Mouse (Mus musculus): ENCODE results near the gene Thbs3. TPM values are rescaled to one million over a fixed set of nuclear protein-coding genes. Genes with fewer than 3 reads are reported as not detected.

Gene Thbs3
- polyA plus RNA-seq, 1 experiment from 2014 or later: 46.2 TPM

DNA sequence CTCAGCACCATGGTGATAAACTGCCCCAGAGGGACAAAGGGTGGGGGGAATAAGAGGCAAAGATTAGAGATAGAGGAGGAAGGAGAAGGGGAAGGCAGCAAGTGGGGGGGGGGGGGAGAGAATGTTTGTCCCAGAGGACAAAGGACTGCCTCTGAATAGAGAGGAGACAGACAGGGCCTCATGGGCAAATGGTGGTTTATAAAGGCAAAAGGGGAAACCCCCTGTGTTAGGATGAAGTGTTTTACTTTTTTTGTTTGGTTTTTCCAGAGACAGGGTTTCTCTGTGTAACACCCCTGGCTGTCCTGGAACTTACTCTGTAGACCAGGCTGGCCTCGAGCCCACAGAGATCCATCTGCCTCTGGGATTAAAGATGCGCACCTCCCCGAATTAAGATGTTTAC is 45.2 kb downstream of the Thbs3 start:
- H3K36me3 ChIP-seq: no peaks in the 10 kb centered on the region
- WGBS: 81% methylated on average over 3 of the region's 3 CpGs
- no peak overlapping the region for H3K4me2 ChIP-seq (replicated peaks)
- ATAC-seq (ENCODE audit: insufficient number of reproducible peaks, insufficient read depth, low FRiP score, low TSS enrichment): no peak
- no peaks in the 10 kb centered on the region for H3K9me3 ChIP-seq
- H3K27me3 ChIP-seq: no peaks in the 10 kb centered on the region
- no peak overlapping the region for H3K9ac ChIP-seq
- H3K27ac ChIP-seq: no peak overlapping the region
- H3K4me3 ChIP-seq: no peak overlapping the region
- H3K4me1 ChIP-seq: peaks cover 4% of the 10 kb centered on the region; the same call in 1 of the 2 replicates

DNA sequence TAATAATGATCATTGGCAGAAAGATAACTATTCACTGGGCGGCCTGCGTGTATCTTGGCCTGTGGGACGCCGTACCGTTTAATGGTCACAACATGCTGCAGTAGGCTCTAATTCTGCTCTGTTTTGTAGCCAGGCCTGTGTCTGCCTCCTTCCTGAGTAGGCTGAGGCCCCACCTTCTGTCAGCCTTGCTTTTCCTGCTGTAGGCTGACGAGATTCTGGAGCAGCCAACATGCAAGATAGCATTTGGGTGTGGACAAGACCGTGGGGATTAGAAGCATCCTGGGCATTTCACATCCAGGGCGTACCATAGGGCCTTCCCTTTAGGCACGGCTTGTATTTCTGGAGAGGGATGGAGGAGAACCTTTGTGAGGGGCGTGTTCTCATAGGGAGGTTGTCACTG is 47.4 kb downstream of the Thbs3 start:
- no peaks in the 10 kb centered on the region for H3K36me3 ChIP-seq
- H3K27me3 ChIP-seq: no peaks in the 10 kb centered on the region
- no peak overlapping the region for H3K4me3 ChIP-seq
- no peak overlapping the region for H3K9ac ChIP-seq
- ATAC-seq (ENCODE audit: insufficient number of reproducible peaks, insufficient read depth, low FRiP score, low TSS enrichment): no peak
- no peak overlapping the region for H3K27ac ChIP-seq
- no peaks in the 10 kb centered on the region for H3K9me3 ChIP-seq
- no peak overlapping the region for H3K4me2 ChIP-seq (replicated peaks)
- H3K4me1 ChIP-seq: peaks cover 11% of the 10 kb centered on the region; the same call in 1 of the 2 replicates
- WGBS: 66% methylated on average over 10 of the region's 10 CpGs

GRCm38 (mm10) chr3:89266439-89266893 is 51.5 kb downstream of the Thbs3 start:
- no peaks in the 10 kb centered on the region for H3K36me3 ChIP-seq
- peak overlapping the region; percentile 95 for H3K4me2 ChIP-seq (replicated peaks)
- peak overlapping the region; percentile 83 for H3K27ac ChIP-seq
- peak; percentile 76; the same call in 1 of the 2 replicates for ATAC-seq (ENCODE audit: insufficient number of reproducible peaks, insufficient read depth, low FRiP score, low TSS enrichment)
- no peaks in the 10 kb centered on the region for H3K9me3 ChIP-seq
- H3K4me3 ChIP-seq: peak overlapping the region; percentile 82
- peaks cover 33% of the 10 kb centered on the region for H3K4me1 ChIP-seq
- peak overlapping the region; percentile 94 for H3K9ac ChIP-seq
- under 1% methylated on average over 20 of the region's 20 CpGs for WGBS
- H3K27me3 ChIP-seq: no peaks in the 10 kb centered on the region

DNA sequence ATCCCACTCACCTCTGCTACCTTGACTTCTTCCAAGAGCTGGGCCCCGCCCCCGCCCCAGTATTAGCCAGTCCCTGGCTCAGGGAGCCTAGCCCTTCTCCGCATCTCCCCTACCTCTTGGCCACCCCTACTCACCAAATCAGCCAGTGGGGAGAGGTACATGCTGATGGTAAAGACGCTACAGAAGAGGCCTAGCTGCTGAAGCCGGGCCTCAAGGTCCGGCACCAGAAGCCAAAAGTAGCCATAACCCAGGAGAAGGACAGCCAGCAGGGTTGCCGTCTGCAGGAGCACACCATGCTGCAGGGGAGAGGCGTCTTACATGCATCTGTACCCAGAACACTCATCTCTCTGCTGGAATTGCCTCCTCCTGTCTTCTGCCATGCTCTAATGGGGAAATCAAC is 53.9 kb downstream of the Thbs3 start:
- H3K4me3 ChIP-seq: no peak overlapping the region
- no peak overlapping the region for H3K9ac ChIP-seq
- H3K9me3 ChIP-seq: no peaks in the 10 kb centered on the region

DNA sequence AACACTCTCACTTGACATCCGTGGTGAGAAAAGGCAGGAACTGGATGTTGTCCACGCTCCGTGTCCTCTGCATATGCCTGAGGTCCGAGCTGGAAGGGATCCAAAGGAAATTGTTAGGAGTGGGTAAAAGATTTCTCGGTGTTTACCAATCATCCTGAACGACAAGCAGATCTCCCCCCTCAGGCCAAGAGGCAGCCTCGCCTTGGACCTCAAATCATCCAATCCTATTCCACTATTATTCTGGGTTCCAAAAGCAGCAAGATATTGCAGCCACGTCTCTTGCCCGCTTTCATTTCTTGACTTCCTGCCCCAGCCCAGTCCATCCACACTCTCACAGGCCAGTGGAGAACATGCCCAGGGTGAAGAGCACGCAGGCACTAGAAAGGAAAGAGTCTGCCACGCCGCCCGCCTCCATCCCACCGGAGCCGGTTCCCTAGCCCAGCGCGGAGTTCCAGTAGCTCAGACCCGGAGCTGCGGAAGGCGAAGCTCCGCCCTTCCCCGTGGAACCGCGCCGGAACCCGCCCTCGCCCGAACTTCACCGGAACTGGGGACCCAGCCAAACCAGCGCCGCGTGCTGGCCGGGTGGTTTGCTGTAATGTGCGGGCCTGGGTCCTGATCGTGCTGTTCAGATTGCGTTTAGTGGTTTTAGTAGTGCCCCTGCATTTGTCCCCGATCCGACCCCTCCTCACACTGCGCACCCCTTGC is 55.2 kb downstream of the Thbs3 start, which contains the start of gene Slc50a1:
Gene Slc50a1, minus strand, starts transcription at position 520 of the 705 bp plus-strand sequence.
- no peaks in the 10 kb centered on the region for H3K9me3 ChIP-seq
- 0 out of 2 replicates have a peak, but pooled peaks have one; percentile 8 for ATAC-seq (ENCODE audit: insufficient number of reproducible peaks, insufficient read depth, low FRiP score, low TSS enrichment)
- H3K4me3 ChIP-seq: peak within 1 kb of the TSS; percentile 58
- H3K36me3 ChIP-seq: 0 out of 2 replicates have a peak, but pooled peaks cover 3% of the 10 kb centered on the region
- no peaks in the 10 kb centered on the region for H3K27me3 ChIP-seq
- 3% methylated on average over 39 of the region's 39 CpGs for WGBS
- H3K27ac ChIP-seq: peak within 1 kb of the TSS; percentile 76
- peaks cover 33% of the 10 kb centered on the region for H3K4me1 ChIP-seq
- peak within 1 kb of the TSS; percentile 77 for H3K4me2 ChIP-seq (replicated peaks)
- H3K9ac ChIP-seq: peak within 1 kb of the TSS; percentile 80

More for the DNA sequence above, 53.9 kb downstream of the Thbs3 start:
- Histone ChIP-seq H3K27me3 (no peaks in the 10 kb centered on the region), H3K4me1 (peaks cover 33% of the 10 kb centered on the region), H3K36me3 (no peaks in the 10 kb centered on the region), H3K27ac (no peak overlapping the region), H3K4me2 (replicated peaks) (peak overlapping the region; percentile 10; the same call in 1 of the 2 replicates)
- 50% methylated on average over 8 of the region's 8 CpGs for WGBS
- no peak for ATAC-seq (ENCODE audit: insufficient number of reproducible peaks, insufficient read depth, low FRiP score, low TSS enrichment)

DNA sequence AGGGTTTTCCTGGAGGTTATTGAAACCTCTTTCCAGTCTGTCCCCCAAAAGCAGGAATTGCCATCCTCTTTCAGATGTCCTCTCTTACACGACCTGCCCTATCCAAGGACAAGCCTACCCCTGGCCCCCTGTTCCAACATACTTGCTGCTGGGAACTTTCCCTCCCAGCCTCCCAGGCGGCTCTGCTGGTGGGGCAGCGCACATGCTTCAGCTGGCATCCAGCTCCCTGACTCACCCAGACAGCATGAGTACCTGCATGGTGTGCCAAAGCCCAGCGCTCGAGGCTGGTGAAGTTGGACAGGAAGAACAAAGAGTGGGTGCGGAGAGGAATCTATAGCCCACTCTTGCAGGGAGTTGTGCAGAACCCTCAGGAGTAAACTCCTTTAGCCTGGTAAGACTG is 55.9 kb downstream of the Thbs3 start:
- ATAC-seq (ENCODE audit: insufficient number of reproducible peaks, insufficient read depth, low FRiP score, low TSS enrichment): no peak
- Histone ChIP-seq H3K4me1 (peaks cover 33% of the 10 kb centered on the region), H3K9me3 (no peaks in the 10 kb centered on the region), H3K4me2 (replicated peaks) (peak overlapping the region; percentile 77), H3K4me3 (peak overlapping the region; percentile 58), H3K36me3 (0 out of 2 replicates have a peak, but pooled peaks cover 4% of the 10 kb centered on the region), H3K9ac (peak overlapping the region; percentile 80), H3K27me3 (no peaks in the 10 kb centered on the region), H3K27ac (peak overlapping the region; percentile 76)
- WGBS: 70% methylated on average over 6 of the region's 6 CpGs

GRCm38 (mm10) chr3:89271760-89272159 is 56.8 kb downstream of the Thbs3 start:
- Histone ChIP-seq H3K4me1 (peaks cover 38% of the 10 kb centered on the region), H3K9ac (no peak overlapping the region), H3K27ac (no peak overlapping the region), H3K9me3 (no peaks in the 10 kb centered on the region), H3K4me2 (replicated peaks) (no peak overlapping the region), H3K4me3 (no peak overlapping the region), H3K36me3 (0 out of 2 replicates have a peak, but pooled peaks cover 4% of the 10 kb centered on the region), H3K27me3 (no peaks in the 10 kb centered on the region)
- 66% methylated on average over 6 of the region's 6 CpGs for WGBS
- no peak for ATAC-seq (ENCODE audit: insufficient number of reproducible peaks, insufficient read depth, low FRiP score, low TSS enrichment)

DNA sequence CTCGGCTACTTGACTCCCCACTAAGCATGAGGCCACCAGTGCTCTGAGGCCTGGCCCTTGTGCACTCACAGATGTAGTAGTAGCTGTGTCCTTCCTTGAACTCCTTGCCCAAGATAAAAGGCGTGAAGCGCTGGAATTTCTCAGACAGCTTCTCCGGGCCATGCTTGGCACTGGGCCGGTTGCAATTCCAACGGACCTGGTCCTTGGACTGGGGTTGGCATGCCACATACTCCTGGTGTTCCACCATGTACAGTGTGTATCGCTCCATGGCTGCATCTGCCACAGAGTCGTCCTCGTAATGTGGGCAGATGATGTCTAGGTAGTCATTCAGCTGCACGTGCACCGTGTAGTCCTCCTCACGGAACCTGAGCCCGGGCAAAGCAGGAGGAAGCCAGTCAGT is 61.1 kb downstream of the Thbs3 start:
- ATAC-seq (ENCODE audit: insufficient number of reproducible peaks, insufficient read depth, low FRiP score, low TSS enrichment): no peak
- Histone ChIP-seq H3K4me3 (no peak overlapping the region), H3K36me3 (0 out of 2 replicates have a peak, but pooled peaks cover 4% of the 10 kb centered on the region), H3K4me2 (replicated peaks) (peak overlapping the region; percentile 93), H3K4me1 (peaks cover 42% of the 10 kb centered on the region), H3K27me3 (peaks cover 13% of the 10 kb centered on the region), H3K9ac (no peak overlapping the region), H3K27ac (no peak overlapping the region), H3K9me3 (no peaks in the 10 kb centered on the region)
- WGBS: 90% methylated on average over 13 of the region's 13 CpGs

MicroRNA genes within 50 kb of the gene (microRNA counts, 519-probe panel; counts per million panel counts)
- microRNA mmu-miR-92b: 460 counts per million, percentile 65 among the panel's probes with 10 or more counts

Small RNAs within 50 kb of the gene (microRNA-seq; reads per million reads assigned to microRNA genes)
- gene Mir92b: 1,086 reads per million, percentile 78 among the genes with 10 or more reads in this experiment

Other genes with a start within 250 kb of the Thbs3 start
- 26.5 and 33.7 TPM in 2 replicates for gene Rusc1, start 121.9 kb upstream of the Thbs3 start, polyA plus RNA-seq (2016; fragmentation: Nextera tagmentation; extraction: Ambion mirVana)
- not detected in 2 replicates for gene Gm43738, start 114.1 kb upstream of the Thbs3 start, polyA plus RNA-seq (2016; fragmentation: Nextera tagmentation; extraction: Ambion mirVana)
- gene Fdps, start 113.2 kb upstream of the Thbs3 start, polyA plus RNA-seq (2016; fragmentation: Nextera tagmentation; extraction: Ambion mirVana): 258 and 265 TPM in 2 replicates
- 0.27 and 1.0 TPM in 2 replicates for gene Pklr, start 79.0 kb upstream of the Thbs3 start, polyA plus RNA-seq (2016; fragmentation: Nextera tagmentation; extraction: Ambion mirVana)
- gene Hcn3, start 55.0 kb upstream of the Thbs3 start, polyA plus RNA-seq (2016; fragmentation: Nextera tagmentation; extraction: Ambion mirVana): 3.9 and 4.4 TPM in 2 replicates
- 51.3 and 52.6 TPM in 2 replicates for gene Clk2, start 50.4 kb upstream of the Thbs3 start, polyA plus RNA-seq (2016; fragmentation: Nextera tagmentation; extraction: Ambion mirVana)
- gene Scamp3, start 37.7 kb upstream of the Thbs3 start, polyA plus RNA-seq (2016; fragmentation: Nextera tagmentation; extraction: Ambion mirVana): 108 and 109 TPM in 2 replicates
- gene Fam189b, start 32.0 kb upstream of the Thbs3 start, polyA plus RNA-seq (2016; fragmentation: Nextera tagmentation; extraction: Ambion mirVana): 30.9 and 37.2 TPM in 2 replicates
- gene Gba, start 12.3 kb upstream of the Thbs3 start, polyA plus RNA-seq (2016; fragmentation: Nextera tagmentation; extraction: Ambion mirVana): 33.2 and 34.9 TPM in 2 replicates
- gene Mtx1, start 11.9 kb downstream of the Thbs3 start, polyA plus RNA-seq (2016; fragmentation: Nextera tagmentation; extraction: Ambion mirVana): 208 and 211 TPM in 2 replicates
- gene Muc1, start 13.9 kb downstream of the Thbs3 start, polyA plus RNA-seq (2016; fragmentation: Nextera tagmentation; extraction: Ambion mirVana): 0.78 and 1.6 TPM in 2 replicates
- gene Krtcap2, start 30.8 kb downstream of the Thbs3 start, polyA plus RNA-seq (2016; fragmentation: Nextera tagmentation; extraction: Ambion mirVana): 297 and 306 TPM in 2 replicates
- 6.2 and 7.7 TPM in 2 replicates for gene Trim46, start 31.1 kb downstream of the Thbs3 start, polyA plus RNA-seq (2016; fragmentation: Nextera tagmentation; extraction: Ambion mirVana)
- 101 and 103 TPM in 2 replicates for gene Dpm3, start 44.2 kb downstream of the Thbs3 start, polyA plus RNA-seq (2016; fragmentation: Nextera tagmentation; extraction: Ambion mirVana)
- 56.6 and 62.0 TPM in 2 replicates for gene Slc50a1, start 55.4 kb downstream of the Thbs3 start, polyA plus RNA-seq (2016; fragmentation: Nextera tagmentation; extraction: Ambion mirVana)
- gene Efna1, start 66.0 kb downstream of the Thbs3 start, polyA plus RNA-seq (2016; fragmentation: Nextera tagmentation; extraction: Ambion mirVana): 32.6 and 36.1 TPM in 2 replicates
- 12.8 and 15.8 TPM in 2 replicates for gene Efna3, start 107.8 kb downstream of the Thbs3 start, polyA plus RNA-seq (2016; fragmentation: Nextera tagmentation; extraction: Ambion mirVana)
- gene Efna4, start 122.8 kb downstream of the Thbs3 start, polyA plus RNA-seq (2016; fragmentation: Nextera tagmentation; extraction: Ambion mirVana): 47.1 and 48.8 TPM in 2 replicates
- gene Adam15, start 134.8 kb downstream of the Thbs3 start, polyA plus RNA-seq (2016; fragmentation: Nextera tagmentation; extraction: Ambion mirVana): 42.7 and 45.5 TPM in 2 replicates
- gene Dcst2, start 146.8 kb downstream of the Thbs3 start, polyA plus RNA-seq (2016; fragmentation: Nextera tagmentation; extraction: Ambion mirVana): 0.13 and 0.38 TPM in 2 replicates
- gene Dcst1, start 150.1 kb downstream of the Thbs3 start, polyA plus RNA-seq (2016; fragmentation: Nextera tagmentation; extraction: Ambion mirVana): 0.32 and 0.57 TPM in 2 replicates
- gene Zbtb7b, start 179.6 kb downstream of the Thbs3 start, polyA plus RNA-seq (2016; fragmentation: Nextera tagmentation; extraction: Ambion mirVana): 0.83 and 1.9 TPM in 2 replicates
- gene Lenep, start 187.6 kb downstream of the Thbs3 start, polyA plus RNA-seq (2016; fragmentation: Nextera tagmentation; extraction: Ambion mirVana): 0.09 and 0.64 TPM in 2 replicates
- 30.3 TPM in 2 replicates for gene Flad1, start 196.7 kb downstream of the Thbs3 start, polyA plus RNA-seq (2016; fragmentation: Nextera tagmentation; extraction: Ambion mirVana)
- gene Cks1b, start 203.2 kb downstream of the Thbs3 start, polyA plus RNA-seq (2016; fragmentation: Nextera tagmentation; extraction: Ambion mirVana): 480 and 499 TPM in 2 replicates
- 94.5 and 97.5 TPM in 2 replicates for gene Shc1, start 203.3 kb downstream of the Thbs3 start, polyA plus RNA-seq (2016; fragmentation: Nextera tagmentation; extraction: Ambion mirVana)
- 67.3 and 67.9 TPM in 2 replicates for gene Pygo2, start 215.0 kb downstream of the Thbs3 start, polyA plus RNA-seq (2016; fragmentation: Nextera tagmentation; extraction: Ambion mirVana)
- gene Pbxip1, start 221.5 kb downstream of the Thbs3 start, polyA plus RNA-seq (2016; fragmentation: Nextera tagmentation; extraction: Ambion mirVana): 29.8 and 30.1 TPM in 2 replicates
- 57.0 and 58.8 TPM in 2 replicates for gene Pmvk, start 239.4 kb downstream of the Thbs3 start, polyA plus RNA-seq (2016; fragmentation: Nextera tagmentation; extraction: Ambion mirVana)